Mouse (Mus musculus) spleen, adult 12 weeks (tissue): ENCODE measurements around the gene Nhsl1.
"Not testable (repeated sequence)": the region's sequence is repeated elsewhere in the genome, so short reads cannot be mapped to it uniquely, and the experiment has no call there.

Experiments
- DNase-seq: peaks from one replicate; pipeline ENCODE4 v3.0.0; 2022; ENCODE audit warnings: low spot score

The Nhsl1 gene

GRCm38 (mm10) chr10:18536889-18537288 lies 218.1 kb downstream of the Nhsl1 start:
- no peak for DNase-seq

DNA sequence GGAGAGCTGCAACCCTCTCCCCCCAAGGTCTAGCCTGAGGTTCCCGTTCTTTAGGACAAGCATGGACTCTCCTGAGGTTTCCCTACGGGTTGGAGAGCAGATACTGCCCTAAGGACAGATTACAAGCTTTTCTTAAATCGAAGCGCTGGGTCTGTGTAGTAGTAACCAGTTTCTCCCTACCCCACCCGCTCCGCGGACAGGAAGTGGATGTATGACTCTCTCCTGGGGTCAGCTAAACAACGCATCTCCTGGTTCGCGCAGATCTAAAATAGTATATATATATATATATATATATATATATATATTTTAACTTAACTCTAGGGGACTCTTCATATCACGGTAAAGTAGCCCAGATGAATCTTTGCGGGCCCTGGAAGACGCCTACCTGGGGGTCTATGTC lies 226.5 kb downstream of the Nhsl1 start:
- no peak for DNase-seq

DNA sequence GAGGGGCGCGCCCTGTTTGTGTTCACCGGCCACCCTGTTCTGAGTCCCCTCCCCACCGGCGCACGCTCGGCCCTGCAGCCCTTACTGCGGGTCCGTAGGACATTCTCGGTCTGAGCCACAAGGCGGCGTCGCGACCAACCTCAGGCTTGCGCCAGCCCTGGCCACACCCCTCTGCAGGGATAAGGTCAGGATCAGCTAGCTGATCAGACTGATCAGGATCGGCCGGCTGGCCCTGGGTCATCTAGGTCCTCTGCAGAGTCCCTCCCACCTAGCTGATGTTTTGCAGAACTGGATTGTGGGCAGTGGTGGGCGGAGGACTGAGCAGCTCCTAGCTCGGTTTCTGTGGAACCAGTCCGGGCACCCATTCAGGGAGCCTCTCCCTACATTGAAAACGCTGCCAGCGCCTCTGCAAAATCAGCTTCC lies 227.0 kb downstream of the Nhsl1 start, which contains the start of gene Hebp2:
Gene Hebp2, minus strand, starts transcription at position 264 of the 423 bp plus-strand sequence.
- DNase-seq, result no peak

- DNase-seq, result no peak
Observed at GRCm38 (mm10) chr10:18547381-18547780, 228.6 kb downstream of the Nhsl1 start.

- no peak for DNase-seq
Observed at GRCm38 (mm10) chr10:18549321-18550216, 230.8 kb downstream of the Nhsl1 start.

DNA sequence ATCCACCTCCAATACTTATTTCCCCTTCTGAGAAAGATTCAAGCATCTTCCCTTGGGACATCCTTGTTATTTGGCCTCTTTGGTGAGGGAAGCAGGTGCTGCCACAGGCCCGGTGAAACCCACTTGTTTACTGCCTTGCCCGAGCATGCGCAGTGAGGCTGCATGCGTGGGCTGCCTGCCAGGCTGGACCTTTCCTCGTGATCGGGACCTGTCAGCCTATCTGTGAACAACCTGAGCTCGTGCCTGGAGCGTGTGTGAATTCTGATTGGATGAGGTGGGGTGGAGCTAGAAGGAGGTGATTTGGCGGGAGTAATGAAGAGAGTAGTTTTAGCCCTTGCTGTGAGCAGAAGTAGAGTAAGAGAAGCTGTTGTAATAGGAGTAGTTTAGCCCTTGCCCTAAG lies 240.3 kb downstream of the Nhsl1 start:
- DNase-seq, result not testable (repeated sequence)

- DNase-seq, result no peak
Observed at GRCm38 (mm10) chr10:18561445-18561844, 242.7 kb downstream of the Nhsl1 start.

DNA sequence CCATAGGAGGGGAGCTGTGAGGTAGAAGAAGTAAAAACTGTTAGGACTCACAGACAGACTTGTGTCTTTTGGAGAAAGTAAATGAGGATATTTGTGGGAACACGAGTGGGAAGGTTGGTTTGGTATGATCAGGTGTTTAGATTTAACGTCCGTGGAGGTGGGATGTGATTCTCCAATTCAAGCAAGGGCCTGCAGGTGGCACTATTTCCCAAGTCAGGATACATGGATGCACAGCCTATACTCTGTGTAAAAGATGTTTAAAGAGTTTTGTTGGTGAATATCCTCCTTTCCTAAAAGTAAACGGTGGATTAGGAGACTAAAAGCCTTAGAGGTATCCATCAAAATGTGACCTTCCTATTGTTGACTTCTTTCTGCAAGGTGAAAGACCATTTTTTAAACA lies 244.2 kb downstream of the Nhsl1 start:
- DNase-seq, result no peak

GRCm38 (mm10) chr10:18572581-18572980 lies 253.8 kb downstream of the Nhsl1 start:
- no peak for DNase-seq
